Mouse (Mus musculus): ENCODE measurements around the gene Cox7b. TPM values are rescaled to one million over a fixed set of nuclear protein-coding genes. Genes with fewer than 3 reads are reported as not detected.
"Not testable (repeated sequence)": the region's sequence is repeated elsewhere in the genome, so short reads cannot be mapped to it uniquely, and the experiment has no call there.

The Cox7b gene
- 425 and 672 TPM in 2 replicates for polyA plus RNA-seq (2014; fragmentation: Nextera tagmentation; extraction: Ambion mirVana)

DNA sequence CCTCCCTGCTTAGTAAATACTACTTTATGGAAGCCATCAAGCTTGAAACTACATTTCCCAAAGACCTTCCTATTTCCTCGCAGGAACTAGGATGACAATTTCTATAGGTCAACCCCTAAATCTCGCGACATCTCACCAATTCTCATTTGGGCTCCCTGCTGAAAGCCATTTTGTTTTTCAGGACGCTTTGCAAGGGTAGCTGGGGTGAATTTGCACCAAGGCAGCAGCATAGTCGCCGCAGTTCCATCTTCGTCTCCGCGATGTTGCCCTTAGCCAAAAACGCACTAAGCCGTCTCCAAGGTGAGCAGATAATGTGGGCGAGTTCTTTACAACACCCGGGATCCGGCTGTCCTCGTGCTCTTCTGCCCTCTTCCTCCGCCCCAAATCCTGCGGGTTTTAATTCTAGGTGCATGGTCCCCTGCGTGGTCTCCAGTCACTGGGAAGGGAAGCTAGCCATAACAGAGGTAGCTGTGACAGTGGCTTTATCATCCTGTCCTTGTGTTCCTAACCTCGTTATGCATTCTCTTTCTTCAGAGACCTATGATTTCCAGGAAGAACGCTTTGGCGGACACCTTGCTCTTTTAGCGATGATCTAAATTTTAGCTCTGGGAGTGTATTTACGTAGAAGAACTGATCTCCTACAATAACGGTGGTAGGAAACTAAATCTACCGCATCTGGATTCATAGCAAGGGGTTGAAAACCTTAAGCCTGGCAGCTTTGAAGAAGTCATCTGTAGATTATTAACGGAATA is at the start of gene Cox7b:
Cox7b (plus strand) TSS at position 130 of the 752 bp plus-strand sequence.
- H3K27me3 ChIP-seq (ENCODE audit: control insufficient read depth, insufficient read depth, low read length), result no peaks in the 10 kb centered on the region
- 18% methylated on average over 26 of the region's 26 CpGs for WGBS
- H3K4me2 ChIP-seq (replicated peaks; ENCODE audit: low read depth, low read length), result peak within 1 kb of the TSS; percentile 41
- peak; percentile 33; the same call in 1 of the 2 replicates for ATAC-seq (ENCODE audit: low FRiP score, low TSS enrichment)
- H3K4me1 ChIP-seq (ENCODE audit: control insufficient read depth, insufficient read depth, low read length), result no peaks in the 10 kb centered on the region
- H3K9ac ChIP-seq (ENCODE audit: low read depth, low read length), result peak within 1 kb of the TSS; percentile 65
- peak within 1 kb of the TSS; percentile 66 for H3K4me3 ChIP-seq (ENCODE audit: low read length)
- H3K36me3 ChIP-seq (ENCODE audit: control insufficient read depth, insufficient read depth, low read length), result peaks cover 9% of the 10 kb centered on the region; the same call in 1 of the 2 replicates
- H3K27ac ChIP-seq (ENCODE audit: low read depth, low read length), result peak within 1 kb of the TSS; percentile 65; the same call in 1 of the 2 replicates
- H3K9me3 ChIP-seq (ENCODE audit: control insufficient read depth, low read length), result no peaks in the 10 kb centered on the region

DNA sequence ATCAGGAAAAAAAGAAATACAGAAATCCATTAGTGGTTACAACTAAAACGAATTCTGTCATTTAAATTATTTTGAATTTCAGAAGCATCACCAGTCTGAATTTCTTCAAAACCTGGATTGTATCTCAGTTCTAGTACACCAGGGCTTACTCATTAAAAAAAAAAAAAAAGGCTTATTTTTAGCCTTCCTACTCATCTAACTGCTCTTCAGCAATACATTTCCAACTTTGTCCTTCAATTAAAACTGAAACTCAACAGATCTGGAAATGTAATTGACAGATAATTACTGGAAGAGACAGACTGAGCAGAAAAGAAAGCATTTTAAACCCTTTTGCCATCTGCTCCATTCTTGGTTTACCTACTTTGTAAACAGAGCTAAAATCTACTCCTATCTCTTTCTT is 13.9 kb upstream of the Cox7b start:
- no peak for ATAC-seq (ENCODE audit: low FRiP score, low TSS enrichment)
- Histone ChIP-seq H3K27ac (ENCODE audit: low read depth, low read length) (no peak overlapping the region), H3K36me3 (ENCODE audit: control insufficient read depth, insufficient read depth, low read length) (no peaks in the 10 kb centered on the region; the same call in 1 of the 2 replicates), H3K4me3 (ENCODE audit: low read length) (no peak overlapping the region), H3K9me3 (ENCODE audit: control insufficient read depth, low read length) (no peaks in the 10 kb centered on the region), H3K4me2 (replicated peaks; ENCODE audit: low read depth, low read length) (no peak overlapping the region), H3K4me1 (ENCODE audit: control insufficient read depth, insufficient read depth, low read length) (no peaks in the 10 kb centered on the region), H3K27me3 (ENCODE audit: control insufficient read depth, insufficient read depth, low read length) (no peaks in the 10 kb centered on the region), H3K9ac (ENCODE audit: low read depth, low read length) (no peak overlapping the region)
- 77% methylated on average over 1 of the region's 1 CpGs for WGBS

DNA sequence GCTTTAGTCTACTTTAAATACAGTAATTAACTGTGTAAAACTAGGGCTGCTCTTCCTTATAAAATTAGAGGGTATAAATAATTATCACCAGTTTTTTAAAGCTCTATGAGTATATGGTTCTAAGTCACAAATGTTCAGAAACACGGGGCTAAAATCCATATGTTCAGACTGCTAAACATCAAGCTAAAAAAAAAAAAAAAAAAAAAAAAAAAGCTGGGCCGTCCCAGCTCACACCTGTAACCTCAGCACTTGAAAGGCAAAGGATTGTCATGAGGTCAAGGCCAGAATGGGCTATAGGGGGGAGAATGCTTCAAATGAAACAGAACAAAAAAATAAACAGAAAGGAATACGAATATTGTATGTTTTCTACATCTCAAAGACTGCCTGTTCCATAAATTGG is 4.7 kb upstream of the Cox7b start:
- Histone ChIP-seq H3K27ac (ENCODE audit: low read depth, low read length) (no peak overlapping the region), H3K27me3 (ENCODE audit: control insufficient read depth, insufficient read depth, low read length) (no peaks in the 10 kb centered on the region), H3K4me1 (ENCODE audit: control insufficient read depth, insufficient read depth, low read length) (no peaks in the 10 kb centered on the region; the same call in 1 of the 2 replicates), H3K4me2 (replicated peaks; ENCODE audit: low read depth, low read length) (peak overlapping the region; percentile 38), H3K4me3 (ENCODE audit: low read length) (peak overlapping the region; percentile 58), H3K9me3 (ENCODE audit: control insufficient read depth, low read length) (no peaks in the 10 kb centered on the region), H3K36me3 (ENCODE audit: control insufficient read depth, insufficient read depth, low read length) (no peaks in the 10 kb centered on the region), H3K9ac (ENCODE audit: low read depth, low read length) (peak overlapping the region; percentile 58; the same call in 1 of the 2 replicates)
- 18% methylated on average over 3 of the region's 3 CpGs for WGBS
- ATAC-seq (ENCODE audit: low FRiP score, low TSS enrichment), result no peak

DNA sequence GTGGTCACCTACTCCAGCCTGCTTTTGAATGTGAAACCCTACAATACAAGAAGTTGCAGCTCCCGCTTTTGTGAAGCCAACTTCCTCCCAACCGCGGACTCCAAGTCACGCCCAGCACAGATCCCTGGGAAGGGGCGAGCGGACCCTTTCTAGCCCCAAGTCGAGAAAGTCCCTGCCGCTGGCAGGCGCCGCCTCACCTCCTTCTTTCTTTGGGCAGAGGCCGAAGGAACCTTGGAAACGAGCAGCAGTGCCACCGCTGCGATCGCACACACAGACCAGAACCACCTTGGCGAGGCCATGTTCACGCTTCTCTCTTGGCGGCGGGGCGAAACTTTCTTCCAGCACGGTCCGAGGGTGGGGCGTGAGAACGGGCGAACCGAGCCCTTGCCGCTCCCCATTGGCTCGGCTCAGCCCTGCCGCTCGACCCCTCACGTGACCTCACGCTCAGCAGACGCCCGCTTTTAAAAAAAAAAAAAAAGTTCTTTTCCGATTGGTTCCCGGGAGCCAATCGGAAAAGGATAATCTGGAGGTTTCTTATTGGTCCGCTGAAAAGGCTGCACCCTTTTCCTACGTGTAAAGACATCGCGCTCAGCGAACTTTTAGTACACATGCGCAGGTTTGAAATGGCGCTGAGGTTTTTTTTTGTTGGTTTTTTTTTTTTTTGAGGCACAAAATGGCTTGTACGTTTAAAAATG is 3.9 kb upstream of the Cox7b start, which contains the start of gene Magt1:
Magt1 (minus strand) TSS at position 442 of the 695 bp plus-strand sequence.
- Histone ChIP-seq H3K4me3 (ENCODE audit: low read length) (peak within 1 kb of the TSS; percentile 58), H3K4me1 (ENCODE audit: control insufficient read depth, insufficient read depth, low read length) (no peaks in the 10 kb centered on the region; the same call in 1 of the 2 replicates), H3K27me3 (ENCODE audit: control insufficient read depth, insufficient read depth, low read length) (no peaks in the 10 kb centered on the region), H3K9me3 (ENCODE audit: control insufficient read depth, low read length) (no peaks in the 10 kb centered on the region), H3K4me2 (replicated peaks; ENCODE audit: low read depth, low read length) (peak within 1 kb of the TSS; percentile 46), H3K27ac (ENCODE audit: low read depth, low read length) (peak within 1 kb of the TSS; percentile 73; the same call in 1 of the 2 replicates), H3K9ac (ENCODE audit: low read depth, low read length) (peak within 1 kb of the TSS; percentile 58), H3K36me3 (ENCODE audit: control insufficient read depth, insufficient read depth, low read length) (no peaks in the 10 kb centered on the region)
- 24% methylated on average over 45 of the region's 45 CpGs for WGBS
- ATAC-seq (ENCODE audit: low FRiP score, low TSS enrichment), result peak; percentile 97

DNA sequence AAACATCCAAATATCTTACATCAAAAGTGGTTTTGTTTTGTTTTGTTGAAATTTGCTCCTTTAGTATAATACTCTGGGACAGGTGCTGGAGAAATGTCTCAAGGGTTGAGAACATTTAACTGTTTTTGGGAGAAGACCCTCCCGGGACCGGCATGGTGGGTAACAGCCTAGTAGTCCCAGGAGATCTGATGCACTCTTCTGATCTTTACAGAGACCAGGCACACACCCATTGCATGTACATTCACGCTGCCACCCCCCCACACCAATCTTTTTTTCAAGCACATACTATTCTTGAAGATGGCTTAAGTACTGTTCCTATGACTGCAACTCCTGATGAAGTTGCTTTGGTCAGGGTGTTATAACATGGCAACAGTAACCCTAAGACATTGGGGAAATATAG is 2.9 kb upstream of the Cox7b start:
- Histone ChIP-seq H3K4me3 (ENCODE audit: low read length) (no peak overlapping the region; the same call in 1 of the 2 replicates), H3K9me3 (ENCODE audit: control insufficient read depth, low read length) (no peaks in the 10 kb centered on the region), H3K27ac (ENCODE audit: low read depth, low read length) (no peak overlapping the region), H3K36me3 (ENCODE audit: control insufficient read depth, insufficient read depth, low read length) (no peaks in the 10 kb centered on the region), H3K4me2 (replicated peaks; ENCODE audit: low read depth, low read length) (peak overlapping the region; percentile 46), H3K9ac (ENCODE audit: low read depth, low read length) (no peak overlapping the region), H3K4me1 (ENCODE audit: control insufficient read depth, insufficient read depth, low read length) (no peaks in the 10 kb centered on the region; the same call in 1 of the 2 replicates), H3K27me3 (ENCODE audit: control insufficient read depth, insufficient read depth, low read length) (no peaks in the 10 kb centered on the region)
- no peak for ATAC-seq (ENCODE audit: low FRiP score, low TSS enrichment)
- 72% methylated on average over 3 of the region's 3 CpGs for WGBS

DNA sequence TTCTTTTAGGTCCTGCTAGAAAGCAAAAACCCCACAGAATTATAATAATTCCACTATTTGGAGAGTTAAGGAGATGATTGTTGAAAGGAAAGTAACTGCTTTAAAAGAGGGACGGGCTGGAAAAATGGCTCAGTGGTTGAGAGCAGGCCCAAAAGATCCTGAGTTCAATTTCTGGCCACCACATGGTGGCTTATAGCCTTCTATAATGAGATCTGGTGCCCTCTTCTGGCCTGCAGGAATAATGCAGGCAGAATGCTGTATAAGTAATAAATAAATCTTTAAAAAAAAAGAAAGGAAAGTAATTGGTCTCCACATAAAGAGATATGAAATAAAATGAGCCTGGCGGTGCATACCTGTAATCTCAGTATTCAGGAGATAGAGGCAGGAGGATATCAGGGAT is 2.3 kb upstream of the Cox7b start:
- Histone ChIP-seq H3K4me2 (replicated peaks; ENCODE audit: low read depth, low read length) (no peak overlapping the region), H3K9me3 (ENCODE audit: control insufficient read depth, low read length) (no peaks in the 10 kb centered on the region), H3K9ac (ENCODE audit: low read depth, low read length) (no peak overlapping the region), H3K36me3 (ENCODE audit: control insufficient read depth, insufficient read depth, low read length) (no peaks in the 10 kb centered on the region), H3K4me1 (ENCODE audit: control insufficient read depth, insufficient read depth, low read length) (no peaks in the 10 kb centered on the region; the same call in 1 of the 2 replicates), H3K4me3 (ENCODE audit: low read length) (no peak overlapping the region), H3K27ac (ENCODE audit: low read depth, low read length) (no peak overlapping the region), H3K27me3 (ENCODE audit: control insufficient read depth, insufficient read depth, low read length) (no peaks in the 10 kb centered on the region)
- no peak for ATAC-seq (ENCODE audit: low FRiP score, low TSS enrichment)
- WGBS, result 29% methylated on average over 2 of the region's 2 CpGs

DNA sequence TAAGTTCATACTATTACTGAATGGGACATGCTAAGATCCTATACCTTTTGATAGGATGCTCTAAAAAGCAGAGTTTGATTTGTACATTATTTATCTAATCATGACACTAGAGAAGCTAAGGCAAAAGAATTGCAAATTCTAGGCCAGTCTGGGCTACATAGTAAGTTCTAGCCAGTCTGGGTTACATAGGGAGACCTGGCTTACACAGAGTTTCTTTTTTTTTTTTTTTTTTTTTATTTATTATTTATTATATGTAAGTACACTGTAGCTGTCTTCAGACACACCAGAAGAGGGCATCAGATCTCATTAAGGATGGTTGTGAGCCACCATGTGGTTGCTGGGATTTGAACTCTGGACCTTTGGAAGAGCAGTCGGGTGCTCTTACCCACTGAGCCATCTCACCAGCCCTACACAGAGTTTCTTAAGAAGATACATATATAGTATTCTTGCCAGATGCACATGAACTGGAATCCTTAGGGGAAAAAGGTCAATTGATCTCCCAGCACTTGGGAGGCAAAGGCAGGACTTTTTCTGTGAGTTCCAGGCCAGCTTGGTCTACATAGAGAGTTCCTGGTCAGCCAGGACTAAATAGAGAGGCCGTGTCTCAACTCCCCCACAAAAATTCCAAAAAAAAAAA is 641 bp upstream of the Cox7b start:
- WGBS, result 60% methylated on average over 2 of the region's 2 CpGs
- not testable (repeated sequence) for H3K4me2 ChIP-seq (replicated peaks; ENCODE audit: low read depth, low read length); H3K36me3 ChIP-seq (ENCODE audit: control insufficient read depth, insufficient read depth, low read length)

DNA sequence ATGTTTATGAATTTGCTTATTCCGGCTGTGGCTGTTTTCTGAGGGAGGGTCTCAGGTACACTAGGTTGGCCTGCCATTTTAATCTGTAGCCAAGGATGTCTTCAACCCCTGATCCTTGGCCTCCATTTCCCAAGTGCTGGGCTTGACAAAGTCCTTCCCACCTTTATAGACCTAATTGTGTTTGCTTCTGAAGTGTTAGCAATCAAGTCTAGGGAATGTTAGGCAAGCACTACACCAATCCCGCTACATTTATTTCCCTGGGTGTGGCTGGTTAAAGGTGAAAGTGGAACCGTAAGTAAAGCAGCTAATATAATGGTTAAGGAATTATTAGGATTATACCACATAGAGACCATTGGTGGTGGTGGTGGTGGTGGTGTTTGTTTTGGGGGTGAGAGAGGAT is 1.6 kb downstream of the Cox7b start:
- Histone ChIP-seq H3K36me3 (ENCODE audit: control insufficient read depth, insufficient read depth, low read length) (peaks cover 16% of the 10 kb centered on the region; the same call in 1 of the 2 replicates), H3K9ac (ENCODE audit: low read depth, low read length) (no peak overlapping the region), H3K9me3 (ENCODE audit: control insufficient read depth, low read length) (no peaks in the 10 kb centered on the region), H3K4me3 (ENCODE audit: low read length) (no peak overlapping the region; the same call in 1 of the 2 replicates), H3K4me1 (ENCODE audit: control insufficient read depth, insufficient read depth, low read length) (no peaks in the 10 kb centered on the region), H3K27me3 (ENCODE audit: control insufficient read depth, insufficient read depth, low read length) (no peaks in the 10 kb centered on the region), H3K27ac (ENCODE audit: low read depth, low read length) (no peak overlapping the region), H3K4me2 (replicated peaks; ENCODE audit: low read depth, low read length) (peak overlapping the region; percentile 41)
- ATAC-seq (ENCODE audit: low FRiP score, low TSS enrichment), result no peak
- 90% methylated on average over 3 of the region's 3 CpGs for WGBS

More for the DNA sequence above, 641 bp upstream of the Cox7b start:
- not testable (repeated sequence) for H3K4me1 ChIP-seq (ENCODE audit: control insufficient read depth, insufficient read depth, low read length); ATAC-seq (ENCODE audit: low FRiP score, low TSS enrichment); H3K4me3 ChIP-seq (ENCODE audit: low read length); H3K27me3 ChIP-seq (ENCODE audit: control insufficient read depth, insufficient read depth, low read length); H3K9me3 ChIP-seq (ENCODE audit: control insufficient read depth, low read length); H3K9ac ChIP-seq (ENCODE audit: low read depth, low read length); H3K27ac ChIP-seq (ENCODE audit: low read depth, low read length)

All from kidney, embryonic 14.5 days (tissue).